Mouse (Mus musculus) heart, adult 2 months (tissue): ENCODE measurements around the gene Gm49403. TPM values are rescaled to one million over a fixed set of nuclear protein-coding genes. Genes with fewer than 3 reads are reported as not detected.
"Not testable (repeated sequence)": the region's sequence is repeated elsewhere in the genome, so short reads cannot be mapped to it uniquely, and the experiment has no call there.

ENCODE experiments used
- DNase-seq, 2 experiments: peaks; one replicate each; pipeline ENCODE4 v3.0.0; 2021
- H3K27ac ChIP-seq: fragments of 200-600 bp; 2 replicates; pipeline ENCODE4 v1.8.1; 2022
- H3K27me3 ChIP-seq: fragments of 200-500 bp; 2 replicates; pipeline ENCODE4 v1.6.1; 2012; ENCODE audit warnings: mild to moderate bottlenecking, low read length, inconsistent platforms, mixed read lengths; ENCODE audit not compliant: control insufficient read depth, insufficient read depth
- H3K36me3 ChIP-seq: fragments of 200-500 bp; 2 replicates; pipeline ENCODE4 v1.6.1; 2012; ENCODE audit warnings: low read length, inconsistent platforms; ENCODE audit not compliant: control insufficient read depth, insufficient read depth
- H3K4me1 ChIP-seq: fragments of 200-500 bp; 2 replicates; pipeline ENCODE4 v1.6.1; 2011; ENCODE audit warnings: low read length; ENCODE audit not compliant: control insufficient read depth, insufficient read depth
- H3K4me3 ChIP-seq: fragments of 200-600 bp; 2 replicates; pipeline ENCODE4 v1.8.1; 2022
- H3K79me2 ChIP-seq: fragments of 200-500 bp; replicated peaks from 2 replicates; pipeline ENCODE4 v1.6.1; 2012; ENCODE audit warnings: mild to moderate bottlenecking, inconsistent platforms, low read length, moderate library complexity, mixed read lengths; ENCODE audit not compliant: control insufficient read depth, insufficient read depth
- H3K9ac ChIP-seq: fragments of 200-500 bp; 2 replicates; pipeline ENCODE4 v1.6.1; 2012; ENCODE audit warnings: low read depth, mild to moderate bottlenecking, control low read depth, inconsistent platforms, low read length, mixed read lengths
- CTCF ChIP-seq: fragments of 200-600 bp; IDR thresholded peaks from 2 replicates; pipeline ENCODE4 v1.8.1; 2022; ENCODE audit warnings: antibody characterized with exemption, mild to moderate bottlenecking, moderate library complexity
- EP300 ChIP-seq: fragments of 200-500 bp; IDR thresholded peaks from 2 replicates; pipeline ENCODE4 v1.6.1; 2011; ENCODE audit warnings: low read depth, low read length, control low read depth; ENCODE audit not compliant: insufficient read depth
- POLR2A ChIP-seq: fragments of 200-500 bp; IDR thresholded peaks from 2 replicates; pipeline ENCODE4 v1.6.1; 2011; ENCODE audit warnings: mild to moderate bottlenecking, low read depth, low read length, control low read depth; ENCODE audit not compliant: insufficient read depth
- WGBS: fragments of 180-500 bp; shearing (Covaris S2); methylation state at CpG from one replicate; pipeline ENCODE4 v1.1.7; 2018; 5-methylcytosine and 5-hydroxymethylcytosine counted together
- intact Hi-C: fragments of 180-260 bp; cut with DNase I; formaldehyde crosslinking; loops from one replicate; pipeline ENCODE4 v1.15.1; 2025
- polyA plus RNA-seq: library from polyadenylated mRNA; depleted of rRNA; stranded (reverse); fragments of >200 nt; gene quantifications from 2 replicates; pipeline ENCODE4 v1.2.3, GENCODE M21; 2012
- total RNA-seq, 2 experiments: library from RNA; stranded (reverse); gene quantifications; 2 replicates each; pipeline ENCODE4 v1.2.3; 2021

Gm49403 gene
- total and polyA plus RNA-seq, 3 experiments, result not detected

DNA sequence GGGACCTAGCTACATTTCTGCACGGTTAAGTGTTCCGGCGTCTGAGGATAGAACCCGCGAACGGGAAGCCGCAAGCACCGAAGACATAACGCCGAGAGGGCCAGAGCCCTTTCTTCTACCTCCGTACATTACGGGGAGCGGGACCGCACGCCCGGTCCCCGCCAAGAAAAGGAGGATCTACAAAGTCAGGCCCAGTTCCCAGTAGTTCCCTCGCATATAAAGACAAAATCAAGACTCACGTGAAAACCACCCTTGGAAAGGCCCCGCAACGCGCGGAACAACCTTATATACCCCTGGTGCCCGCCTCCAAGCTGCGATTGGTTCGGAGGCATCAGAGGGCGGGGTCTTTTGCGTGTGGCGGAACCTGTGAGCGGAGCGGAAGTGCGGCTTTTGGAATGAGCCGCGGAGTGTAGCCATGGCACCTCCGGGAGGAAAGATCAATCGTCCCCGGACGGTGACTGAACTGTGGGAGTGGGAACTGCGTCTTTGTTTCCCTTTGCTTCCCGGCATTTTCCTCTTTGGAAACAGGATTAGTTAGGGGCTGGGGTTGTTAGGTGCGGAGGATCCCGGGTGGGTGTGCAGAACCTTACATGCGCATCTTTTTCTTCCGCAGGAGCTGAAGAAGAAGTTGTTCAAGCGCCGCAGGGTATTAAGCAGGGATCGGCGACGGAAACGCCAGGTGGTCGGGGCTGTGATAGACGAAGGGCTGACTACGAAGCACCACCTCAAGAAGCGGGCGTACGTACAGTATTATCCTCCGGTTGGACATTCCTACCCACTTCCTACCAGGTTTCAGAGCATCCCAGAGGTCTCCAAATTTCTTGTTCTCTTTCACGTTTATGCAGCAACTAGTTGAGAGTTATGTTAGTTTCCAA is 5.0 kb downstream of the Gm49403 start, which contains the start of the genes 1810009A15Rik and Gm49416:
Gene 1810009A15Rik, plus strand, starts transcription at position 343 of the 875 bp plus-strand sequence.
Gene Gm49416, plus strand, starts transcription at position 416 of the 875 bp plus-strand sequence.
- under 1% methylated on average over 58 of the region's 58 CpGs for WGBS
- Histone ChIP-seq H3K4me1 (peaks cover 3% of the 10 kb centered on the region; the same call in 1 of the 2 replicates), H3K9ac (peak within 1 kb of the TSS; percentile 79), H3K4me3 (peak within 1 kb of the TSS; percentile 73), H3K36me3 (no peaks in the 10 kb centered on the region; the same call in 1 of the 2 replicates), H3K79me2 (no peaks in the 10 kb centered on the region; the same call in 1 of the 2 replicates), H3K27ac (peak within 1 kb of the TSS; percentile 85), H3K27me3 (no peaks in the 10 kb centered on the region)
- intact Hi-C loops, result loop anchor here (2.0 kb wide), 1 partner anchor 18 kb away; the partner anchor contains the start of gene Ubxn1
- peak; percentile 93 to 95 for DNase-seq
- TF ChIP-seq CTCF (no peak), EP300 (0 out of 2 replicates have a peak, but pooled peaks have one; percentile 65), POLR2A (peak; percentile 93)

DNA sequence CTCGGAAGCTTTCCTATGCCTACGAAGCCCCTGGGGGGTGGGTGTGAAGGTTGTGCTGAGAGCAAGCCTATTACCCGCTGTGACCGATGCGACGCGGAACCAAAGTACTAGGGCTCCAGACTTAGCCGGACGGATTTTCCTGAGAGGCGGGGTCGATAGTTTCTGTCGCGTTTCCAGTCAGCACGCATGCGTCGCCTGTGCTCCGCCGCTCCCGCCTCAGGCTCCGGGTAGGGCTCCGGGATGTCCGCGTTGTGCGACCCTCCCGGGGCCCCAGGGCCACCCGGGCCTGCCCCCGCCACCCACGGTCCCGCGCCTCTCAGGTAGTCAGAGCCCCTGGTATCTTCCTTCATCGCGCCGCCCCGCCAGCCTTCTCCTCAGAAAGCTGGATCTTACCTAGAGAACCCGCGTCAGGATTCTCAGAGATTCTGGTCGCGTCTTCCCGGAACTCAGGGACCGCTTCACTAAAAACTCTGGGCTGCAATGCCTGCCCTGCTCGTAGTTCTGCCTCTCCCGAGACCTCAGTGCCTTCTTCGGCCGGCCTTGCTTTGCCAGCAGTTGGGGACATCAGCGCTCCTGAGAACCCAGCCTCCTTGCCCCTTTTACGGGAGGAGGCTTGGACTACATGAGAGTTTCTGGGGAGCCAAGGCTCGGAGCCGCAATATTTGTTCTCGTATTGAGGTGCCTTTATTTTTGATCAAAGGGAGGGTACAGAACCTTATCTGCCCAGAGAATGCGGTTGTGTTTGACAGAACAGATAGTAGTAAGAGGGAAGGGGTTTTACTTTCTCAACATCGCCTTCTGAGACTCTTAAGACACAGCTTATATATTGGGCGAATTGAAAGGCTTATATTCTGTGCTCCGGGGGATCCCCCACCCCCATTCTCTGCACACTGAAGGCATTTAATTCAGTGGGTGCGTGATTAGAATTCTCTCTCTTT is 9.4 kb downstream of the Gm49403 start, which contains the start of gene Ints5:
Gene Ints5, plus strand, starts transcription at position 177 of the 938 bp plus-strand sequence.
- peak; percentile 81 for TF ChIP-seq EP300
- peak; percentile 86 for TF ChIP-seq POLR2A
- no peak for TF ChIP-seq CTCF
- H3K36me3 ChIP-seq, result no peaks in the 10 kb centered on the region; the same call in 1 of the 2 replicates
- peak within 1 kb of the TSS; percentile 89 for H3K27ac ChIP-seq
- no peaks in the 10 kb centered on the region for H3K27me3 ChIP-seq
- 1% methylated on average over 54 of the region's 54 CpGs for WGBS
- no peaks in the 10 kb centered on the region for H3K79me2 ChIP-seq
- H3K4me1 ChIP-seq, result no peaks in the 10 kb centered on the region; the same call in 1 of the 2 replicates
- intact Hi-C loops, result no loop called here
- peak within 1 kb of the TSS; percentile 92 for H3K4me3 ChIP-seq
- peak within 1 kb of the TSS; percentile 94 for H3K9ac ChIP-seq
- peak; percentile 88 to 90 for DNase-seq

DNA sequence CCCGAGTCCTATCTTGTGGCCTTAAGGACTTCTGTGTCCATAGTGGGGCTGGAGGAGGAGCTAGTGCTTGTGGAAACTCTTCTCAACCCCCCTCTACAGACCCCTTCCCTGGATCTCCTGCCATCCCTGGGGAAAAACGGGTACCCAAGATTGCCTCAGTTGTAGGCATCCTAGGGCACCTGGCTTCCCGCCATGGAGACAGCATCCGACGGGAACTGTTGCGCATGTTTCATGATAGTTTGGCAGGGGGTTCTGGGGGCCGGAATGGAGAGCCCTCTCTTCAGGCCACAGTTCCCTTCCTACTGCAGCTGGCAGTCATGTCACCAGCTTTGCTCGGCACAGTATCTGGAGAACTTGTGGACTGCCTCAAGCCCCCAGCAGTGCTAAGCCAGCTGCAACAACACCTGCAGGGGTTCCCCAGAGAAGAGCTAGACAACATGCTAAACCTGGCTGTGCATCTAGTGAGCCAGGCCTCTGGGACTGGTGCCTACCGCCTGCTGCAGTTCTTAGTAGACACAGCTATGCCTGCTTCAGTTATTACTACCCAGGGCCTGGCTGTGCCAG is 11.7 kb downstream of the Gm49403 start:
- no peak for DNase-seq
- Histone ChIP-seq H3K27me3 (no peaks in the 10 kb centered on the region), H3K9ac (no peak overlapping the region), H3K4me3 (no peak overlapping the region), H3K36me3 (peaks cover 5% of the 10 kb centered on the region), H3K4me1 (peaks cover 1% of the 10 kb centered on the region; the same call in 1 of the 2 replicates), H3K27ac (no peak overlapping the region), H3K79me2 (no peaks in the 10 kb centered on the region)
- TF ChIP-seq CTCF (no peak), EP300 (no peak), POLR2A (no peak)
- intact Hi-C loops, result loop anchor here (5.0 kb wide), 2 partner anchors 57 to 73 kb away; partner anchors contain the start of genes Hnrnpul2 and Tut1
- 84% methylated on average over 9 of the region's 9 CpGs for WGBS

DNA sequence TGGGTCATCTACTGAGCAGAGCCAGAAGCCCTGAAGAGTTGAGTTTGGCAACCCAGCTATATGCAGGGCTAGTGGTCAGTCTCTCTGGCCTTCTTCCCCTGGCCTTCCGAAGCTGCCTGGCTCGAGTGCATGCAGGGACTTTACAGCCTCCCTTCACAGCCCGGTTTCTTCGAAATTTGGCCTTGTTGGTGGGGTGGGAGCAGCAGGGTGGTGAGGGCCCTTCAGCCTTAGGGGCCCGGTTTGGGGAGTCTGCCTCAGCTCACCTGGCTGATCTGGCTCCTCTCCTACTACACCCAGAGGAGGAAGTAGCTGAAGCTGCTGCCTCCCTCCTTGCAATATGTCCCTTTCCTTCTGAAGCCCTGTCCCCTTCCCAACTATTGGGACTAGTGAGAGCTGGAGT is 12.5 kb downstream of the Gm49403 start:
- not testable (repeated sequence) for H3K9ac ChIP-seq

DNA sequence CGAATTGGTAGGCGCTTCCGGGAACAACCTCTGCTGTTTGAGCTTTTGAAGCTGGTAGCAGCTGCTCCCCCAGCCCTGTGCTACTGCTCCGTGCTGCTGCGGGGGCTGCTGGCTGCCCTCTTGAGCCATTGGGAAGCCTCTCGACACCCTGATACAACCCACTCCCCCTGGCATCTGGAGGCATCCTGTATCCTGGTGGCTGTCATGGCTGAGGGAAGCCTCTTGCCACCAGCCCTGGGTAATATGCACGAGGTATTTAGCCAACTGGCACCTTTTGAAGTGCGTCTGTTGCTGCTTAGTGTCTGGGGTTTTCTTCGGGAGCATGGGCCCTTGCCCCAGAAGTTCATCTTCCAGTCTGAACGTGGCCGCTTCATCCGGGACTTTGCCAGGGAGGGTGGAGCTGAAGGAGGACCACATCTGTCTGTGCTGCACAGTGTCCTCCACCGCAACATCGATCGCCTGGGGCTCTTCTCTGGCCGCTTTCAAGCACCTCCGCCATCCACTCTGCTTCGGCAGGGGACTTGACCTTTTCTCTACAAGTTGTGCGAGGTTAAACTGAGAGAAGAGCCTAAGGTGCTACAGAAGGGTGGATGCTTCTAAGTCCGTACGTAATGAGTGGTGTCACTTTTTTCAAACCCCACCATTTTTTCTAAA is 13.6 kb downstream of the Gm49403 start:
- DNase-seq, result peak; percentile 47 to 62
- Histone ChIP-seq H3K4me3 (peak overlapping the region; percentile 83), H3K27ac (peak overlapping the region; percentile 95), H3K9ac (peak overlapping the region; percentile 15)
- WGBS, result 10% methylated on average over 21 of the region's 21 CpGs
- not testable (repeated sequence) for H3K27me3 ChIP-seq, H3K4me1 ChIP-seq, H3K79me2 ChIP-seq, H3K36me3 ChIP-seq
- intact Hi-C loops, result loop anchor here (5.0 kb wide), 2 partner anchors 55 to 75 kb away; partner anchors contain the start of genes Hnrnpul2 and Tut1
- TF ChIP-seq EP300, result 0 out of 2 replicates have a peak, but pooled peaks have one; percentile 6

More for the DNA sequence above, 12.5 kb downstream of the Gm49403 start:
- not testable (repeated sequence) for H3K4me1 ChIP-seq, H3K27me3 ChIP-seq, DNase-seq, H3K27ac ChIP-seq, H3K4me3 ChIP-seq, H3K36me3 ChIP-seq, H3K79me2 ChIP-seq
- 80% methylated on average over 5 of the region's 5 CpGs for WGBS
- intact Hi-C loops, result loop anchor here (5.0 kb wide), 2 partner anchors 56 to 74 kb away; partner anchors contain the start of genes Hnrnpul2 and Tut1
